Mouse (Mus musculus): ENCODE data around the gene Vav2. TPM values are rescaled to one million over a fixed set of nuclear protein-coding genes. Genes with fewer than 3 reads are reported as not detected.

Vav2 gene
- polyA plus RNA-seq, 1 experiment = 28.1 TPM

- WGBS = under 1% methylated on average over 60 of the region's 60 CpGs
- peak; percentile 41 for DNase-seq
- Histone ChIP-seq H3K4me1 (ENCODE audit: control insufficient read depth, insufficient read depth, low read length) (peaks cover 17% of the 10 kb centered on the region; the same call in 1 of the 2 replicates), H3K4me3 (ENCODE audit: insufficient read depth, low read depth, low read length) (peak overlapping the region; percentile 63), H3K36me3 (ENCODE audit: control insufficient read depth, insufficient read depth, low read length) (no peaks in the 10 kb centered on the region), H3K27me3 (replicated peaks; ENCODE audit: control insufficient read depth, insufficient read depth, low read length) (no peaks in the 10 kb centered on the region), H3K27ac (ENCODE audit: insufficient read depth, low read depth, low read length) (peak overlapping the region; percentile 8; the same call in 1 of the 2 replicates)
- TF ChIP-seq POLR2A (IDR thresholded peaks at IDR 0.05; ENCODE audit: low read depth, low read length) (no peak), CTCF (conservative IDR thresholded peaks at IDR 0.05; ENCODE audit: insufficient read depth, insufficient read length, low read depth, low read length) (no peak)
These were observed 955 bp downstream of the Vav2 start for GRCm38 (mm10) chr2:27425751-27426405.

- Histone ChIP-seq H3K4me3 (ENCODE audit: insufficient read depth, low read depth, low read length) (peak overlapping the region; percentile 63), H3K27me3 (replicated peaks; ENCODE audit: control insufficient read depth, insufficient read depth, low read length) (no peaks in the 10 kb centered on the region), H3K4me1 (ENCODE audit: control insufficient read depth, insufficient read depth, low read length) (peaks cover 17% of the 10 kb centered on the region; the same call in 1 of the 2 replicates), H3K27ac (ENCODE audit: insufficient read depth, low read depth, low read length) (no peak overlapping the region), H3K36me3 (ENCODE audit: control insufficient read depth, insufficient read depth, low read length) (no peaks in the 10 kb centered on the region)
- peak; percentile 50 for DNase-seq
- 20% methylated on average over 20 of the region's 20 CpGs for WGBS
- TF ChIP-seq CTCF (conservative IDR thresholded peaks at IDR 0.05; ENCODE audit: insufficient read depth, insufficient read length, low read depth, low read length) (no peak), POLR2A (IDR thresholded peaks at IDR 0.05; ENCODE audit: low read depth, low read length) (no peak)
These were observed 1.6 kb downstream of the Vav2 start for GRCm38 (mm10) chr2:27425161-27425611.

DNA sequence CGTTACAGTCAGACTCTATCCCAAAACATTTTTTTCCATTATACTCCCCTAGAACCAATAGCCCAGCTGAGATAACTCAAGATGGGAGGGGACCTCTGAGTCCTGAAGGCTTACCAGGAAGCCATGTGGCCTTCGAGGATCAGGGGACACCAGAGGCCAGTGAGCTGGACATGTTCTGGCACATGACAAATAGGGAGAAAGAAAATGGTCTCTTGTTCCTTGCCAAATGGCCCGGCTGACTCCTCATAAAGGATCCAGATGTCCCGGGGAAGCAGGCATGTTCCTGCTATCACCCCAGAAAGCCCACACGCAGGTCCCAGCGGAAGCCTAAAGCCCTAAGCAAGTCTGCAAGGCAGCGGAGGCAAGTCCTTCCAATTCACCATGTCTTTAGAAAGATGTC is 3.2 kb downstream of the Vav2 start:
- peaks cover 23% of the 10 kb centered on the region for H3K4me1 ChIP-seq (ENCODE audit: control insufficient read depth, insufficient read depth, low read length)
- no peaks in the 10 kb centered on the region for H3K36me3 ChIP-seq (ENCODE audit: control insufficient read depth, insufficient read depth, low read length)
- peak; percentile 72 for DNase-seq
- no peak overlapping the region for H3K4me3 ChIP-seq (ENCODE audit: insufficient read depth, low read depth, low read length)
- WGBS = 77% methylated on average over 7 of the region's 7 CpGs
- no peak overlapping the region for H3K27ac ChIP-seq (ENCODE audit: insufficient read depth, low read depth, low read length)
- no peaks in the 10 kb centered on the region for H3K27me3 ChIP-seq (replicated peaks; ENCODE audit: control insufficient read depth, insufficient read depth, low read length)
- no peak for TF ChIP-seq POLR2A (IDR thresholded peaks at IDR 0.05; ENCODE audit: low read depth, low read length)
- TF ChIP-seq CTCF (conservative IDR thresholded peaks at IDR 0.05; ENCODE audit: insufficient read depth, insufficient read length, low read depth, low read length) = no peak

- H3K4me1 ChIP-seq (ENCODE audit: control insufficient read depth, insufficient read depth, low read length) = peaks cover 32% of the 10 kb centered on the region
- H3K27ac ChIP-seq (ENCODE audit: insufficient read depth, low read depth, low read length) = no peak overlapping the region
- TF ChIP-seq POLR2A (IDR thresholded peaks at IDR 0.05; ENCODE audit: low read depth, low read length) (no peak), CTCF (conservative IDR thresholded peaks at IDR 0.05; ENCODE audit: insufficient read depth, insufficient read length, low read depth, low read length) (no peak)
- H3K36me3 ChIP-seq (ENCODE audit: control insufficient read depth, insufficient read depth, low read length) = no peaks in the 10 kb centered on the region
- 49% methylated on average over 20 of the region's 20 CpGs for WGBS
- no peaks in the 10 kb centered on the region for H3K27me3 ChIP-seq (replicated peaks; ENCODE audit: control insufficient read depth, insufficient read depth, low read length)
- H3K4me3 ChIP-seq (ENCODE audit: insufficient read depth, low read depth, low read length) = no peak overlapping the region
- peak; percentile 64 for DNase-seq
These were observed 5.4 kb downstream of the Vav2 start for GRCm38 (mm10) chr2:27421293-27422068.

DNA sequence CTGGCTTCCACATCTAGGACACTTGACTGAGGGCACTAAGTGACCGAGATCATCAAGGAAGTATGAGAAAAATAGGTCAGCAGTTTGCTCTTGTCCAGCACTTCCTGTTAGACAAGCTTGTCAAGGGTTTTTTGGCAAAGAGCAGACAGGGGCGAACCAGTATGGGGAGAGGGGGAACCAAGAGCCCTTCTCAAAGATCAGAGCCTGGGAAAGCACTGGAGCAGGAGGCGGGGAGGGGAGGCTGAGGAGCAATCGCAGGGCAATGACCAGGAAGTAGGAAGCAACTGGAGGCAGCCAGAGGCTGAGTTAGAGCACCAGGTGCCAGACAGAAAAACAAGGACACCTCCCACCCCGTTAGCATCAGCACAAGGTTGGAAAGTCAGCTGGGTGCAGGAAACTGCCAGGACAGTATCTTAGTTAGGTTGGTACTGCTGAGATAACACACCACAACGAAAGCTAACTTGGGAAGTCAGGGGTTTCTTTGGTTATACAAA is 8.2 kb downstream of the Vav2 start:
- no peaks in the 10 kb centered on the region for H3K27me3 ChIP-seq (replicated peaks; ENCODE audit: control insufficient read depth, insufficient read depth, low read length)
- H3K4me3 ChIP-seq (ENCODE audit: insufficient read depth, low read depth, low read length) = no peak overlapping the region
- no peaks in the 10 kb centered on the region for H3K36me3 ChIP-seq (ENCODE audit: control insufficient read depth, insufficient read depth, low read length)
- H3K4me1 ChIP-seq (ENCODE audit: control insufficient read depth, insufficient read depth, low read length) = peaks cover 34% of the 10 kb centered on the region
- WGBS = 18% methylated on average over 6 of the region's 6 CpGs
- DNase-seq = peak; percentile 53
- TF ChIP-seq POLR2A (IDR thresholded peaks at IDR 0.05; ENCODE audit: low read depth, low read length) (no peak), CTCF (conservative IDR thresholded peaks at IDR 0.05; ENCODE audit: insufficient read depth, insufficient read length, low read depth, low read length) (no peak)
- peak overlapping the region; percentile 5; the same call in 1 of the 2 replicates for H3K27ac ChIP-seq (ENCODE audit: insufficient read depth, low read depth, low read length)

GRCm38 (mm10) chr2:27417648-27418153 is 9.1 kb downstream of the Vav2 start:
- 54% methylated on average over 5 of the region's 5 CpGs for WGBS
- TF ChIP-seq CTCF (conservative IDR thresholded peaks at IDR 0.05; ENCODE audit: insufficient read depth, insufficient read length, low read depth, low read length) (no peak), POLR2A (IDR thresholded peaks at IDR 0.05; ENCODE audit: low read depth, low read length) (no peak)
- DNase-seq = no peak
- Histone ChIP-seq H3K36me3 (ENCODE audit: control insufficient read depth, insufficient read depth, low read length) (no peaks in the 10 kb centered on the region), H3K4me3 (ENCODE audit: insufficient read depth, low read depth, low read length) (no peak overlapping the region), H3K4me1 (ENCODE audit: control insufficient read depth, insufficient read depth, low read length) (peaks cover 35% of the 10 kb centered on the region), H3K27ac (ENCODE audit: insufficient read depth, low read depth, low read length) (no peak overlapping the region), H3K27me3 (replicated peaks; ENCODE audit: control insufficient read depth, insufficient read depth, low read length) (no peaks in the 10 kb centered on the region)

- DNase-seq = no peak
- H3K27ac ChIP-seq (ENCODE audit: insufficient read depth, low read depth, low read length) = no peak overlapping the region
These were observed 10.4 kb downstream of the Vav2 start for GRCm38 (mm10) chr2:27416425-27416824.

More at GRCm38 (mm10) chr2:27416425-27416824, 10.4 kb downstream of the Vav2 start:
- Histone ChIP-seq H3K27me3 (replicated peaks; ENCODE audit: control insufficient read depth, insufficient read depth, low read length) (no peaks in the 10 kb centered on the region), H3K36me3 (ENCODE audit: control insufficient read depth, insufficient read depth, low read length) (no peaks in the 10 kb centered on the region), H3K4me1 (ENCODE audit: control insufficient read depth, insufficient read depth, low read length) (peaks cover 33% of the 10 kb centered on the region), H3K4me3 (ENCODE audit: insufficient read depth, low read depth, low read length) (no peak overlapping the region)
- TF ChIP-seq POLR2A (IDR thresholded peaks at IDR 0.05; ENCODE audit: low read depth, low read length) = no peak
- no peak for TF ChIP-seq CTCF (conservative IDR thresholded peaks at IDR 0.05; ENCODE audit: insufficient read depth, insufficient read length, low read depth, low read length)
- 34% methylated on average over 3 of the region's 3 CpGs for WGBS
